Mouse (Mus musculus): Measurements from ENCODE around the gene Sfrp4. TPM values are rescaled to one million over a fixed set of nuclear protein-coding genes. Genes with fewer than 3 reads are reported as not detected.

The Sfrp4 gene
- total RNA-seq, 2 experiments from 2014 or later: not detected

DNA sequence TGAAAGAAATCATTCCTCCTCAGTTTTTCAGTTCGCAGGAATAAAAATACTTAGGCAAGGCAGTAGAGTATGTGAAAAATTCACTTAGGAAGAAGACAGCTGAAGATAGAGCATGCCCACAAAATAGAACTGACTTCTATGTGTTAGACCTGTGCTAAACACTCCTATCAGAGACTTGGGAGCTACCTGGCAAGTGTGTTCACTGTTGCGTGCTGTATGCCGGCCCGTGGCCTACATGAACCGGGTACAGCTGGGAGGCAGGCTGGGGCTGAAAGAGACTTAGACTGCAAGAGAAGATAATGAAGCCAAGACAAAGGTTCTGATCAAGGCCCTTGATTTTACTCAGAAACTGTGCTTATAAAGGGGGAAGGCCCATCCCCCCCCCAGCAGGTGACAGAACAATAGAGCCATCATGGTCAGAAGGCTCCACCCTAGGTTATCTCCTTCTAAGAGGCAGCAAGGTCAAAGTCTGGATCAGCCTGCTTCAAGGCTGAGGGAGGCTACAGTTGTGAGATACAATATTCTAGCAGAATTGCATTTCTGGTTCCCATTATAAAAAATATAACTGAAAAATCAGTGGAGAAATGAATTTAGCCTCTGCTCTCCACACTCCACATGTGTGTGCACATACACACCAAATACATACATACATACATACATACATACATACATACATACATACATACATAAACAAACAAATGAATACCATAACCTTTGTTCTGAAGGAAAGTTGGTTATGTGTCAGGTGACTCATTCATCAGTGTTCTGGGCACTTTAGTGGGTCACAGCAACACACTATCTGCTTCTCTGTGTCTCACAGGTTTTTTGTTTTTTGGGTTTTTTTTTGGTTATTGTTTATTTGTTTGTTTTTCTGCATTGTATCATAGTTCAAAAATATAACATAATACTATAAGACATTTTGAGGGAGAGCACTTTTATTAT is 8.1 kb downstream of the Sfrp4 start:
- no peak for ATAC-seq (replicated peaks; ENCODE audit: poor library complexity, severe bottlenecking)

DNA sequence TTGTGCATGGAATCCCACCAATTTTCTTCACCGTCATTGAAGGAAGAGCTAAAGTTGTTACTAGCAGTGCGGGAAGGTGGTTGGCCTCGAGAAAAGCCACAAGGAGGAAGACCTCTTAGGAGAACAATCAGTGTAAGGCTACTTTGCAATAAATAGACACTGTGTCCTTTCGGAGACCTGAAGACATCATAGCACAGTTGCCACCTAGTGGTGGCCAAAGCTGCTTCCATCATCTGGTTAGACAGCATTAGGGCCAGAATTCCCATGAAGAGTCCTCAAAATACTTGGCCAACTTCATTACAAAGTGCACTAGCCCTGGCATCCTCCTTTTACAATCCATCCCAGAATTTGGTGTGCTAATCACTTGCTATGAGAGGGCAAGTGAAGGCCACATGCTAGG is 13.2 kb downstream of the Sfrp4 start:
- ATAC-seq (replicated peaks; ENCODE audit: poor library complexity, severe bottlenecking): no peak

DNA sequence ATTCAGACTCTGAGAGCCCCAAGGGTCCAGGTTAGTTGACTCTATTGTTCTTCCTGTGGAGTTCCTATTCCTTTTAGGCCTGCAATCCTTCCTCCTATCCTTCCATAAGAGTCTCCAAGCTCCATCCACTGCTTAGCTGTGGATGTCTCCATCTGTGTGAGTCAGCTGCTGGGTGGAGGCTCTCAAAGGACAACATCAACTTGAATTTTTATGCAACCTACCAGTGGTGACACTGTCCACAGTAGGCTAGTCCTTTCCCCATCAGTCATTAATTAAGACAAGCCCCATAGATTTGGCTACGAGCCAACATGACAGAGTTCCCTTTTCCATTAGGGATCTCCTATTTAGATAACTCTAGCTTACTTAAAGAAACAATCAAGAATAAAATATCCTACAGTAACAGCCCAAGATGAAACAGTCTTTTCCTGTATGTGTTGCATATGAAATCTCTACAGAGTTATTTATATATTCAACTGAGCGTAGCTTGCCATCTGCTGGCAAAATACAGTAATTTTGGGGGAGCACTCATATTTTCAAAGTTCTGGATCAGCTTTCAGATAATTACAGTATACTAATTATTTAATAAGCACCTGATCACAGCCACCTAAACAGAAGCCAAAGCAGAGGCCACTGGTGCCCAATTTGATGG is 17.4 kb downstream of the Sfrp4 start:
- no peak for ATAC-seq (replicated peaks; ENCODE audit: poor library complexity, severe bottlenecking)

DNA sequence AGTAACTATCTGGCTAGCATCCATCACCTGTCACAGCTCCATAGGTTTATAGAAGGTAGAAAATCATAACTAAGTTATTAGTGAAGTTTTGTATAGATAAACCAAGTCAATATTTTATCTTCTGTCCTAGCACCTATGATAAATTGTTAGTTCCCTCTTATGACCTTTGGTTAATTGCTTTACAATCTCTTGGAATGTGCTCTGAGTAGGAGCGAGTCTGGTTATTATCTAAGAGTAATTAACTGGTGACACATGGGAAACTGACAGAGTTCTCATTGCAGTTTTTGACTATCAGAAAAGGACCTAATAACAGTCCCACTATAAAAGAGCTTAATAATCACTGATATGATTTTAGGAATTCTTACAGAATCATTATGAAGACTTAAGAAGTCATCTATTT is 20.6 kb downstream of the Sfrp4 start:
- no peak for ATAC-seq (replicated peaks; ENCODE audit: poor library complexity, severe bottlenecking)

DNA sequence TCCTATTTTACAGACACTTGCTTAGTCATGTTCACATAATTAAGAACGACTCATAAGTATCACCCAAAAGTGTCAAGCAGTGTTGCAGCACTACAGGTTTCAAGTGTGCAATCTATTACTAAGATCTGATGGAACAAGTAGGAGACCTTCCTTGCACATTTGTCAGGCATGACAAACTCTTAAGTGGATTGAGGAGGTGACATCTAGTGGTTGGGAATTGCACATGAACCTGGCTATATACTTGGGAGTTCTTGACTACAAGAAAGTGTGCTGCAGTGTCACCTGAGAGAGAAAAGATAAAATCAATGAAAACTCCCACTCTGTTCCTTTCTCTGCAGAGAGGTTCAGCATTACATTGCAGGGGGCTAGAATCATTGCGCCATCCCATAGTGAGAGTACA is 21.3 kb downstream of the Sfrp4 start:
- ATAC-seq (replicated peaks; ENCODE audit: poor library complexity, severe bottlenecking): no peak

DNA sequence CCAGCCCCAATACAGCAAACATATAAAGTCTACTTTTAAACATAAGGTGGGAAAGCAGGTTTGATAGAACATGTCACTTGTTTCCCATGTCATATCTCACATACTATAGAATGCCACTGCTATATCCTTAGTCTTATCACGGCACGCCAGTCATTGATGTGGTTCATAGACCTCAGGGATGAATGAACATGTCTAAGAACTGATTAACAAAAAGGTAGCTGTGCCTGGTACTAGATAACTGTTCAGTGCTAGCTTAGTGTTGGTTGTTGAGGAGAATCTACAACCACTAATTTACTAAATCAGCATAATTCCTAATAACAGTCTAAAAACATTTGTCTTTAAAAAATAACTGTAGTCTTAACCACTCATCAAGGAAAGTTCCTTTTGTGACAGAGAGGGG is 26.9 kb downstream of the Sfrp4 start:
- ATAC-seq (replicated peaks; ENCODE audit: poor library complexity, severe bottlenecking): no peak

DNA sequence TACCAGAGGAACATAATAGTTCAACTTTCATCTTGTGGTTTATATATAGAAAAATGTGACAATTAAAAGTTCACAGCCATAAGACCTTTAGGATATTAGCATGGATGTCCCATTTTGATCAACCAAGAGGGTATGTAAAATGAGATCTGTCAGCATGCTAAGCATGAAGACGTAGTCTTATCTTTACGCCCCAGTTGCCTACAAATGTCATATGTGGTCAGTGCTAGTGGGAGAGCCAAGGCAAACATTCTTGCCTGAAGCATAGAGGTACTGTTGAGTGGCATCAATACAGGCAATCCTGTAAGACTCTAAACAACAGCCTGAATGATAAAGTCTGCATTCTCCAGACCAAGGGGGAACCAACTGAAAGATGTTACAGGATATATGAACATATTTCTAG is 29.5 kb downstream of the Sfrp4 start:
- no peak for ATAC-seq (replicated peaks; ENCODE audit: poor library complexity, severe bottlenecking)

DNA sequence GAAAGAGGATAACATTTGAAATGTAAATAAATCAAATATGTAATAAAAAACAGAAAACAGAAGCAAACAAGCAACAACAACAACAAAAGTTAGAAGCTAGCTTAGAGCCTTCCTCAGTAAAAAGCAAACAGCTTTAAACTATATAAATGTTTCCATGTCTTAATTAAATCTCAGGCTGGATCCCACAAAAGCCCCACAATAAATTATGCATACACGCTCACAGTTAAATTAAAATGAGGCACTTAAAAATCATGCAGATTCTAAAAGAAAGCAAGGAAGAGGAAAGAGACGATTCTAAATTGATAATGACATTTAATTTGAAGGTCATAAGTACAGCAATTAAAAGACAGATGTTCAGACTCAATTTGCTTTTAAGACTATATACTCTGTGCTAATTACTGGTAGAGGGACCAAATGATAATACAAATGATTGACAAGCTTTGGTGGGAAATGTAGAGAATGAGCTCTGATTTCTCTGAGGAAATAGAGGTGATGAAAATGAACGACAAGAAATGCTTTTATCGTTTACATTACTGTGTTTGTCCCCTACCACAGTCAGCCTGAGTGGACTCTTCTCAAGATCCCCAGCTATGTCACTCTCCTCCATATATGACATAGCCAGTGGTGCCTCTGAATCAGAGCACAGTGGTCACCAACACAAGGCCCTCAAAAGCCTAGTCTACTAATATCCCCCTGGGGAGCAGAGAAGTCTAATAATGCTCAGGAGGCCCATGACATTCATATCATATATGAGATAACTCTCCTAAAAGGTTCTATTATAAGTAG is 45.6 kb downstream of the Sfrp4 start:
- ATAC-seq (replicated peaks; ENCODE audit: poor library complexity, severe bottlenecking): no peak

DNA sequence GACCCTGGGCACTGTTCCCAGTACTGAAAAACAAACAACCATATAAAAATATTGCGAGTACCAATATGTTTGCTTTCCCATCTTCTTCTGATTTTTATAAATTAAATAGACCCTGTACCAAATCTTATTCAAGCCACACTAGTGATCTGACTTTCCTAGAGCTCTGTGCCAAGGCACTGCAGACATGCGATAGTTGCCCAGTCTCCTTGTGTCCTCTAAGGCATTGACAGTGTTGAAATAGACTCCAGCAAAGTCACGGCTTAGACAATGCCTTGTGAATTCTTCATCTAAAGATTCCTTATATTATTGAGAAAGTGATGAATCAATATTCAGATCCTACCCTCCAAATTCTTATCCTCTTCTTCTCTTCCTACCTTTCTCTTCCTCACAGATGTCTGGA is 51.1 kb downstream of the Sfrp4 start:
- no peak for ATAC-seq (replicated peaks; ENCODE audit: poor library complexity, severe bottlenecking)

DNA sequence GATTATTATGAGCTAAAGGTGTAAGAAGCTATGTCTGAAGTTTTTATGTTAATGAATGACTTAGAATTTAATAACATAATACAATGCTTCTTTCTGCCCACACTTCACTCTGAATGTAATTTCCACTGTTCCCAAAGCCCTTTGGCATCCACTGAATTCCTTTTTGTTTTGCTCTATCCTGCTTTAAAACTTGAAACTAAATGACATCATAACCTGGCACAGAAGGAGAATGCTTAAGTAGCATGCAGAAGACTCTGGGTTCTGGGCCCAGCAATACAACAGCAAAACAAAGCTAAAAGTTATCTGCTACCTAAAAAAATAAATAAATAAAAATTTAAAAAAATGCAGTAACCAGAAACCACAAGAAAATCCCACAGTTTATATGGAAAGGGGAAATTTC is 51.7 kb downstream of the Sfrp4 start:
- no peak for ATAC-seq (replicated peaks; ENCODE audit: poor library complexity, severe bottlenecking)

Other genes starting within 250 kb of the Sfrp4 start
- gene Stard3nl, start 227.3 kb upstream of the Sfrp4 start, total RNA-seq (2014; fragmentation: Nextera tagmentation): 15.9 and 16.0 TPM in 2 replicates
- gene Stard3nl, start 227.3 kb upstream of the Sfrp4 start, total RNA-seq (2017): 17.2 and 23.2 TPM in 2 replicates
- 1.0 and 1.5 TPM in 2 replicates for gene Epdr1, start 3.2 kb upstream of the Sfrp4 start, total RNA-seq (2014; fragmentation: Nextera tagmentation)
- 0.36 and 2.5 TPM in 2 replicates for gene Epdr1, start 3.2 kb upstream of the Sfrp4 start, total RNA-seq (2017)
- not detected in 2 replicates for gene Nme8, start 74.7 kb downstream of the Sfrp4 start, total RNA-seq (2014; fragmentation: Nextera tagmentation)
- not detected in 2 replicates for gene Nme8, start 74.7 kb downstream of the Sfrp4 start, total RNA-seq (2017)
- 18.1 and 23.9 TPM in 2 replicates for gene Gpr141, start 201.2 kb downstream of the Sfrp4 start, total RNA-seq (2014; fragmentation: Nextera tagmentation)
- gene Gpr141, start 201.2 kb downstream of the Sfrp4 start, total RNA-seq (2017): 32.4 and 37.0 TPM in 2 replicates

Measured in granulocyte monocyte progenitor cell, adult 5-6 weeks (primary cell).